Mouse (Mus musculus): ENCODE measurements around the gene Med15.
"Not testable (repeated sequence)": the region's sequence is repeated elsewhere in the genome, so short reads cannot be mapped to it uniquely, and the experiment has no call there.

Med15 gene

GRCm38 (mm10) chr16:17744536-17744935 lies 11.8 kb upstream of the Med15 start:
- POLR2A ChIA-PET: interaction anchor here in 3 of 4 experiments (0.7 to 3.4 kb wide), 7 partner anchors 10 to 184 kb away, joined by 3 to 20 read pairs (median 4); partner anchors contain the start of gene Klhl22 (in 2 of the 3)
- CTCF ChIA-PET: interaction anchor here (0.5 to 3.1 kb wide), 47 partner anchors 9 to 1633 kb away, joined by 3 to 24 read pairs (median 4); partner anchors contain the start of genes Klhl22 (in 3 of the 4), Ess2 (in 1 of the 4), Gm20518 (in 1 of the 4) and Med15 (in 1 of the 4)

GRCm38 (mm10) chr16:17743279-17743678 lies 10.6 kb upstream of the Med15 start:
- ChIA-PET CTCF (interaction anchor here in 2 of 4 experiments (1.2 to 3.1 kb wide), 7 partner anchors 10 to 148 kb away, joined by 3 to 20 read pairs (median 11); partner anchors contain the start of genes Gm20518 (in 1 of the 2) and Med15 (in 1 of the 2)), POLR2A (interaction anchor here in 3 of 4 experiments (0.6 to 3.4 kb wide), 5 partner anchors 11 to 48 kb away, joined by 3 to 20 read pairs (median 4); partner anchors contain the start of gene Klhl22 (in 2 of the 3))

- CTCF ChIA-PET: interaction anchor here in 1 of 4 experiments (0.7 to 2.9 kb wide), 3 partner anchors 43 to 541 kb away, joined by 3 to 11 read pairs (median 6); no protein-coding TSS in a partner anchor
- POLR2A ChIA-PET: interaction anchor here in 3 of 4 experiments (0.6 to 3.4 kb wide), 4 partner anchors 17 to 34 kb away, joined by 3 to 20 read pairs (median 3); partner anchors contain the start of gene Klhl22 (in 2 of the 3)
These were observed 10.1 kb upstream of the Med15 start for GRCm38 (mm10) chr16:17742810-17743209.

- CTCF ChIA-PET: no interaction called here
- POLR2A ChIA-PET: no interaction called here
These were observed 7.4 kb upstream of the Med15 start for GRCm38 (mm10) chr16:17740080-17740479.

GRCm38 (mm10) chr16:17736156-17736555 lies 3.5 kb upstream of the Med15 start:
- ChIA-PET CTCF (interaction anchor here in 2 of 4 experiments (0.7 to 1.8 kb wide), 3 partner anchors 8 to 177 kb away, joined by 3 to 5 read pairs (median 5); no protein-coding TSS in a partner anchor), POLR2A (interaction anchor here in 2 of 4 experiments (0.8 to 1.1 kb wide), 2 partner anchors 9 to 25 kb away, joined by 3 read pairs; no protein-coding TSS in a partner anchor)

- POLR2A ChIA-PET: not testable (repeated sequence)
- CTCF ChIA-PET: interaction anchor here in 2 of 4 experiments (1.5 to 1.8 kb wide), 4 partner anchors 10 to 114 kb away, joined by 5 read pairs; no protein-coding TSS in a partner anchor
These were observed 2.2 kb upstream of the Med15 start for GRCm38 (mm10) chr16:17734872-17735271.

GRCm38 (mm10) chr16:17733646-17734045 lies 955 bp upstream of the Med15 start:
- CTCF ChIA-PET: interaction anchor here (0.7 to 3.0 kb wide), 7 partner anchors 11 to 115 kb away, joined by 3 to 19 read pairs (median 5); no protein-coding TSS in a partner anchor

GRCm38 (mm10) chr16:17732431-17732830 lies 260 bp downstream of the Med15 start:
- ChIA-PET CTCF (interaction anchor here in 2 of 4 experiments (0.8 to 3.0 kb wide), 5 partner anchors 12 to 116 kb away, joined by 3 to 19 read pairs (median 4); no protein-coding TSS in a partner anchor), POLR2A (interaction anchor here in 2 of 4 experiments (0.7 to 1.1 kb wide), 2 partner anchors 10 to 27 kb away, joined by 3 to 12 read pairs; partner anchors contain the start of gene Klhl22 (in 1 of the 2))

More at GRCm38 (mm10) chr16:17733646-17734045, 955 bp upstream of the Med15 start:
- POLR2A ChIA-PET: interaction anchor here in 1 of 4 experiments (0.6 kb wide), 1 partner anchor 731 kb away, joined by 3 read pairs; no protein-coding TSS in a partner anchor

- POLR2A ChIA-PET: interaction anchor here in 1 of 4 experiments (1.1 kb wide), 1 partner anchor 27 kb away, joined by 3 read pairs; the partner anchor contains the start of gene Klhl22
- CTCF ChIA-PET: interaction anchor here in 1 of 4 experiments (0.8 to 3.0 kb wide), 4 partner anchors 13 to 117 kb away, joined by 3 to 19 read pairs (median 4); no protein-coding TSS in a partner anchor
These were observed 670 bp downstream of the Med15 start for GRCm38 (mm10) chr16:17732021-17732420.

- CTCF ChIA-PET: no interaction called here
- POLR2A ChIA-PET: no interaction called here
These were observed 2.7 kb downstream of the Med15 start for GRCm38 (mm10) chr16:17729974-17730373.

GRCm38 (mm10) chr16:17727179-17727861 lies 5.4 kb downstream of the Med15 start:
- ChIA-PET CTCF (interaction anchor here (0.6 to 2.2 kb wide), 27 partner anchors 14 to 1000 kb away, joined by 3 to 7 read pairs (median 3); partner anchors contain the start of gene Smpd4 (in 1 of the 4)), POLR2A (interaction anchor here in 3 of 4 experiments (0.6 to 1.6 kb wide), 6 partner anchors 8 to 173 kb away, joined by 3 to 5 read pairs (median 4); partner anchors contain the start of gene Gm20518 (in 1 of the 3))

GRCm38 (mm10) chr16:17724448-17724847 lies 8.2 kb downstream of the Med15 start:
- POLR2A ChIA-PET: interaction anchor here in 2 of 4 experiments (0.6 to 0.7 kb wide), 2 partner anchors 33 to 124 kb away, joined by 4 to 5 read pairs; no protein-coding TSS in a partner anchor
- CTCF ChIA-PET: interaction anchor here in 2 of 4 experiments (0.6 to 1.3 kb wide), 3 partner anchors 166 to 899 kb away, joined by 3 to 6 read pairs (median 3); partner anchors contain the start of gene Dgcr6 (in 1 of the 2)

GRCm38 (mm10) chr16:17723325-17723626 lies 9.4 kb downstream of the Med15 start:
- CTCF ChIA-PET: no interaction called here
- POLR2A ChIA-PET: interaction anchor here in 2 of 4 experiments (1.1 to 2.0 kb wide), 5 partner anchors 12 to 84 kb away, joined by 3 to 8 read pairs (median 3); partner anchors contain the start of gene Klhl22 (in 1 of the 2)

GRCm38 (mm10) chr16:17722461-17723324 lies 10.0 kb downstream of the Med15 start:
- ChIA-PET POLR2A (interaction anchor here in 3 of 4 experiments (0.6 to 2.0 kb wide), 18 partner anchors 8 to 192 kb away, joined by 3 to 12 read pairs (median 3); partner anchors contain the start of genes Klhl22 (in 1 of the 3), Med15 (in 1 of the 3), P2rx6 (in 1 of the 3) and Smpd4 (in 1 of the 3)), CTCF (interaction anchor here in 2 of 4 experiments (0.5 to 0.9 kb wide), 3 partner anchors 16 to 345 kb away, joined by 3 to 5 read pairs (median 4); no protein-coding TSS in a partner anchor)

GRCm38 (mm10) chr16:17721822-17722460 lies 10.8 kb downstream of the Med15 start:
- POLR2A ChIA-PET: interaction anchor here in 3 of 4 experiments (0.7 to 2.0 kb wide), 14 partner anchors 7 to 191 kb away, joined by 3 to 8 read pairs (median 3); partner anchors contain the start of genes P2rx6 (in 1 of the 3), Smpd4 (in 1 of the 3) and Thap7 (in 1 of the 3)

GRCm38 (mm10) chr16:17721114-17721808 lies 11.4 kb downstream of the Med15 start:
- CTCF ChIA-PET: interaction anchor here in 2 of 4 experiments (0.6 to 1.4 kb wide), 2 partner anchors 94 to 125 kb away, joined by 3 to 4 read pairs; no protein-coding TSS in a partner anchor

More at GRCm38 (mm10) chr16:17721822-17722460, 10.8 kb downstream of the Med15 start:
- CTCF ChIA-PET: interaction anchor here in 1 of 4 experiments (0.8 to 0.9 kb wide), 2 partner anchors 15 to 23 kb away, joined by 3 to 4 read pairs; no protein-coding TSS in a partner anchor

More at GRCm38 (mm10) chr16:17721114-17721808, 11.4 kb downstream of the Med15 start:
- POLR2A ChIA-PET: interaction anchor here in 2 of 4 experiments (1.0 to 2.0 kb wide), 4 partner anchors 14 to 159 kb away, joined by 3 to 8 read pairs (median 5); partner anchors contain the start of genes P2rx6 (in 1 of the 2) and Smpd4 (in 1 of the 2)
